Mouse (Mus musculus) olfactory bulb, adult 2 months (tissue): ENCODE measurements around the gene Gm9732. TPM values are rescaled to one million over a fixed set of nuclear protein-coding genes. Genes with fewer than 3 reads are reported as not detected.
"Not testable (repeated sequence)": the region's sequence is repeated elsewhere in the genome, so short reads cannot be mapped to it uniquely, and the experiment has no call there.

Experiments
- H3K27ac ChIP-seq: fragments of 200-500 bp; 2 replicates; pipeline ENCODE4 v1.5.1; 2012; ENCODE audit warnings: low read depth, low read length; ENCODE audit not compliant: insufficient read depth
- H3K4me1 ChIP-seq: fragments of 200-500 bp; 2 replicates; pipeline ENCODE4 v1.6.1; 2012; ENCODE audit warnings: low read length; ENCODE audit not compliant: control insufficient read depth, insufficient read depth
- H3K4me3 ChIP-seq: fragments of 200-500 bp; 2 replicates; pipeline ENCODE4 v1.5.1; 2012; ENCODE audit warnings: mild to moderate bottlenecking, low read depth, low read length, moderate library complexity; ENCODE audit not compliant: insufficient read depth
- WGBS: fragments of 180-500 bp; shearing (Covaris S2); methylation state at CpG from one replicate; pipeline ENCODE4 v1.1.7; 2018; 5-methylcytosine and 5-hydroxymethylcytosine counted together
- polyA plus RNA-seq: library from polyadenylated mRNA; stranded (reverse); fragments of >200 nt; gene quantifications from 2 replicates; pipeline ENCODE4 v1.2.4, GENCODE M21; 2012; ENCODE audit warnings: low replicate concordance; ENCODE audit not compliant: missing spikeins, insufficient read depth, insufficient read length

Gene Gm9732
- polyA plus RNA-seq, 1 experiment: not detected

GRCm38 (mm10) chr14:43278681-43279080 lies 3.8 kb downstream of the Gm9732 start:
- not testable (repeated sequence) for H3K27ac ChIP-seq, H3K4me3 ChIP-seq, H3K4me1 ChIP-seq
- 90% methylated on average over 3 of the region's 3 CpGs for WGBS

DNA sequence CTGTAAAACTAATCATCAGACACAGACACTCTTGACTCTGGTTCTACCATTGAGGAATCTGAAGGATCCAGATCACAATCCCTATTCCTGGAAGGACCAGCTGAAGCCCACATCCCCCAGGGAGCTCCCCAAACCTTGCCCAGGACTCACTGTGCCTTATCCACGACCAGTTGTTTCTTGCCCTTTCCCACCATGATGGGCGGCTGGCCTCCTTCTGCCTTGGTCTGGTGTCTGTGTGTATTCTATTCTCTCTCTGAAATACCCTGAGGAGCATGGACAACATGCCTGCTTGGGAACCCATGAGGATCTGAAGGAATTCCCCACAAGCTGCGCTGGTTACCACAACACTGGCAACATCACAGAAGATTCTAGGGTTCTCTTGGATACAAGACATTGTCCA lies 18.7 kb downstream of the Gm9732 start, which contains the start of gene Gm8127:
Gene Gm8127 (minus strand): TSS at position 330 of the 400 bp plus-strand sequence.
- not testable (repeated sequence) for H3K27ac ChIP-seq, H3K4me3 ChIP-seq, H3K4me1 ChIP-seq
- 82% methylated on average over 3 of the region's 3 CpGs for WGBS

DNA sequence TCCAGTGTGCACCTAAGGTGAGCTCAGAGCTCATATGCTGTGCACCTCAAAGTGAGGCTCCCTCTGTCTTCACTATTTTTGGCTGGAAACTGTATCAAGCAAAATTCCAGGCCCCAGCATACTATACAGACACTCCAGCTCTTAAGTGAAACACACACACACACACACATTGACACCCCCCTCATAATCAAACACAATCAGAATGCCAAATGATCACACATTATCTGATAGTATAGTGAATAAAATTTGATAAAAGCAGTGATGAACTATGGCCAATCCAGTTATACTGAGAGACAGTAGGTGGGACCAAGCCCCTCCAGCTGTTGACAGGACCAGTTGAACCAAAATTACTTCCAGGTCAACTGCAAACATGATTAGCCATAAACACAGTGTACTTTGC lies 44.7 kb downstream of the Gm9732 start:
- not testable (repeated sequence) for H3K4me3 ChIP-seq, H3K4me1 ChIP-seq, H3K27ac ChIP-seq

- WGBS: 60% methylated on average over 2 of the region's 2 CpGs
- H3K27ac ChIP-seq, H3K4me1 ChIP-seq, H3K4me3 ChIP-seq: not testable (repeated sequence)
These were observed 53.8 kb downstream of the Gm9732 start for GRCm38 (mm10) chr14:43328603-43329002.

GRCm38 (mm10) chr14:43331362-43331880 lies 56.6 kb downstream of the Gm9732 start:
- not testable (repeated sequence) for H3K4me1 ChIP-seq, H3K27ac ChIP-seq, H3K4me3 ChIP-seq
- 93% methylated on average over 11 of the region's 11 CpGs for WGBS

GRCm38 (mm10) chr14:43337646-43338045 lies 62.8 kb downstream of the Gm9732 start:
- H3K4me3 ChIP-seq, H3K4me1 ChIP-seq, H3K27ac ChIP-seq: not testable (repeated sequence)
- 63% methylated on average over 1 of the region's 1 CpGs for WGBS

DNA sequence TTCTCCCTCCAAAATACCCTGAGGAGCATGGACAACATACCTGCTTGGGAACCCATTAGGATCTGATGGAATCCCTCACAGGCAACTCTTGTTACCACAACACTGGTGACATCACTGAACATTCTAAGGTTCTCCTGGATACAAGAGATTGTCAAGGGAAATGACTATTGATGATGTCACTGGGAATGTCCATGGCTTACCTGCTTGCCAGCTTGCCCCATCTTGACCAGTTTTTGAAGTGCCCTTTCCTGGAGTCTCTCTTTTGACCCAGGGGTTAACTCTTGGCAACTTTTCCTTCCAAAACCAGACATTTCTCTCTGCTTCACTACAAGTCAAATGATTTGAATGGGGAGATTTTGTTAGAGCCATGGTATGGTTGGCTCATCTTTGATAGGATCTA lies 72.9 kb downstream of the Gm9732 start, which contains the start of gene 1700001F09Rik:
Gene 1700001F09Rik (minus strand): TSS at position 101 of the 400 bp plus-strand sequence.
- H3K4me3 ChIP-seq, H3K27ac ChIP-seq: not testable (repeated sequence)

DNA sequence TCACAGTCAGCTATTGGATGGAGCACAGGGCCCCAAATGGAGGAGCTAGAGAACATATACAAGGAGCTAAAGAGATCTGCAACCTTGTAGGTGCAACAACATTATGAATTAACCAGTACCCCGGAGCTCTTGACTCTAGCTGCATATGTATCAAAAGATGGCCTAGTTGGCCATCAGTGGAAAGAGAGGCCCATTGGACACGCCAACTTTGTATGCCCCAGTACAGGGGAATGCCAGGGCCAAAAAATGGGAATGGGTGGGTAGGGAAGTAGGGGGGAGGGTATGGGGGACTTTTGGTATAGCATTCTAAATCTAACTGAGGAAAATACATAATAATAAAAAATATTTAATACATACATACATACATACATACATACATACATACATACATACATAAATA lies 78.1 kb downstream of the Gm9732 start:
- WGBS: 93% methylated on average over 2 of the region's 2 CpGs
- not testable (repeated sequence) for H3K27ac ChIP-seq, H3K4me1 ChIP-seq, H3K4me3 ChIP-seq

More for the DNA sequence above, 72.9 kb downstream of the Gm9732 start, which contains the start of gene 1700001F09Rik:
- not testable (repeated sequence) for H3K4me1 ChIP-seq

Other genes starting within 250 kb of the Gm9732 start
- not detected in 2 replicates for gene Gm8094, start 198.4 kb upstream of the Gm9732 start, polyA plus RNA-seq
- not detected in 2 replicates for gene Gm8104, start 174.4 kb upstream of the Gm9732 start, polyA plus RNA-seq
- not detected in 2 replicates for gene Gm7233, start 95.2 kb upstream of the Gm9732 start, polyA plus RNA-seq
- gene Gm8122, start 39.7 kb upstream of the Gm9732 start, polyA plus RNA-seq: not detected in 2 replicates
- gene Gm8126, start 16.4 kb upstream of the Gm9732 start, polyA plus RNA-seq: not detected in 2 replicates
- not detected in 2 replicates for gene Gm8127, start 18.8 kb downstream of the Gm9732 start, polyA plus RNA-seq
- not detected in 2 replicates for gene 1700001F09Rik, start 72.8 kb downstream of the Gm9732 start, polyA plus RNA-seq
- gene Gm8138, start 141.3 kb downstream of the Gm9732 start, polyA plus RNA-seq: not detected in 2 replicates